Mouse (Mus musculus) lung, postnatal 4 days (tissue): Measurements from ENCODE around the gene Ick.
A peak's percentile ranks its signal among the peaks of the same experiment; 100 is the strongest.
"Not testable (repeated sequence)": the region's sequence is repeated elsewhere in the genome, so short reads cannot be mapped to it uniquely, and the experiment has no call there.

Experiments
- DNase-seq, 2 experiments: peaks; one replicate each; pipeline ENCODE4 v3.0.0; 2021

Ick gene

GRCm38 (mm10) chr9:78108796-78109239 is at the start of gene Ick, which contains the start of gene Fbxo9:
Gene Ick, plus strand, starts transcription at chr9:78109192.
Gene Fbxo9, minus strand, starts transcription at chr9:78109065.
- DNase-seq: peak; percentile 91

- DNase-seq: no peak
Observed at GRCm38 (mm10) chr9:78059525-78060120, 49.4 kb upstream of the Ick start.

GRCm38 (mm10) chr9:78062392-78062791 is 46.6 kb upstream of the Ick start:
- no peak for DNase-seq

- peak in 1 of 2 experiments; percentile 58 for DNase-seq
Observed at GRCm38 (mm10) chr9:78064121-78064520, 44.9 kb upstream of the Ick start.

- DNase-seq: no peak
Observed at GRCm38 (mm10) chr9:78070496-78070895, 38.5 kb upstream of the Ick start.

GRCm38 (mm10) chr9:78071626-78072025 is 37.4 kb upstream of the Ick start:
- no peak for DNase-seq

GRCm38 (mm10) chr9:78073291-78073690 is 35.7 kb upstream of the Ick start:
- DNase-seq: not testable (repeated sequence)

GRCm38 (mm10) chr9:78073713-78074340 is 35.2 kb upstream of the Ick start:
- DNase-seq: no peak

- DNase-seq: no peak
Observed at GRCm38 (mm10) chr9:78075256-78075655, 33.7 kb upstream of the Ick start.

GRCm38 (mm10) chr9:78078240-78078639 is 30.8 kb upstream of the Ick start:
- DNase-seq: no peak

- DNase-seq: no peak
Observed at GRCm38 (mm10) chr9:78081835-78082234, 27.2 kb upstream of the Ick start.

- no peak for DNase-seq
Observed at GRCm38 (mm10) chr9:78084341-78084740, 24.7 kb upstream of the Ick start.

- DNase-seq: no peak
Observed at GRCm38 (mm10) chr9:78085722-78086287, 23.2 kb upstream of the Ick start.

GRCm38 (mm10) chr9:78087751-78088150 is 21.2 kb upstream of the Ick start:
- DNase-seq: no peak

GRCm38 (mm10) chr9:78088521-78088920 is 20.5 kb upstream of the Ick start:
- DNase-seq: no peak

- no peak for DNase-seq
Observed at GRCm38 (mm10) chr9:78088971-78089370, 20.0 kb upstream of the Ick start.

GRCm38 (mm10) chr9:78089906-78090305 is 19.1 kb upstream of the Ick start:
- DNase-seq: no peak

- no peak for DNase-seq
Observed at GRCm38 (mm10) chr9:78090596-78090995, 18.4 kb upstream of the Ick start.

- no peak for DNase-seq
Observed at GRCm38 (mm10) chr9:78095686-78096085, 13.3 kb upstream of the Ick start.

GRCm38 (mm10) chr9:78096376-78096775 is 12.6 kb upstream of the Ick start:
- DNase-seq: no peak

- no peak for DNase-seq
Observed at GRCm38 (mm10) chr9:78100956-78101355, 8.0 kb upstream of the Ick start.

- DNase-seq: no peak
Observed at GRCm38 (mm10) chr9:78101431-78101830, 7.6 kb upstream of the Ick start.

- no peak for DNase-seq
Observed at GRCm38 (mm10) chr9:78103965-78104560, 4.9 kb upstream of the Ick start.

- no peak for DNase-seq
Observed at GRCm38 (mm10) chr9:78104973-78105372, 4.0 kb upstream of the Ick start.
